Mouse (Mus musculus) kidney, adult 2 months (tissue): ENCODE results near the gene Catsperg1. TPM values are rescaled to one million over a fixed set of nuclear protein-coding genes. Genes with fewer than 3 reads are reported as not detected.
"Not testable (repeated sequence)": the region's sequence is repeated elsewhere in the genome, so short reads cannot be mapped to it uniquely, and the experiment has no call there.

Experiments used
- DNase-seq: peaks from one replicate; pipeline ENCODE4 v3.0.0; 2021
- H3K27ac ChIP-seq: fragments of 200-500 bp; 2 replicates; pipeline ENCODE4 v1.5.1; 2012; ENCODE audit warnings: low read depth, low read length, control low read depth, inconsistent platforms; ENCODE audit not compliant: insufficient read depth
- H3K27me3 ChIP-seq: fragments of 200-500 bp; replicated peaks from 2 replicates; pipeline ENCODE4 v1.6.1; 2012; ENCODE audit warnings: mild to moderate bottlenecking, moderate library complexity, low read length, inconsistent platforms; ENCODE audit not compliant: control insufficient read depth, insufficient read depth
- H3K36me3 ChIP-seq: fragments of 200-500 bp; 2 replicates; pipeline ENCODE4 v1.6.1; 2012; ENCODE audit warnings: mild to moderate bottlenecking, moderate library complexity, low read length, inconsistent platforms; ENCODE audit not compliant: control insufficient read depth, insufficient read depth
- H3K4me1 ChIP-seq: fragments of 200-500 bp; 2 replicates; pipeline ENCODE4 v1.6.1; 2011; ENCODE audit warnings: low read length; ENCODE audit not compliant: control insufficient read depth, insufficient read depth
- H3K4me3 ChIP-seq: fragments of 200-500 bp; 2 replicates; pipeline ENCODE4 v1.5.1; 2011; ENCODE audit warnings: mild to moderate bottlenecking, low read depth, low read length, control low read depth; ENCODE audit not compliant: insufficient read depth
- CTCF ChIP-seq: fragments of 200-500 bp; conservative IDR thresholded peaks from 2 replicates; pipeline ENCODE4 v1.5.1; 2011; ENCODE audit warnings: low read depth, mild to moderate bottlenecking, control low read depth, low read length, moderate library complexity, mixed read lengths; ENCODE audit not compliant: insufficient read depth, insufficient read length
- POLR2A ChIP-seq: fragments of 200-500 bp; IDR thresholded peaks from one replicate; pipeline ENCODE4 v1.6.1; 2011; ENCODE audit warnings: low read depth, low read length, control low read depth
- WGBS: fragments of 180-500 bp; shearing (Covaris S2); methylation state at CpG from one replicate; pipeline ENCODE4 v1.1.7; 2018; 5-methylcytosine and 5-hydroxymethylcytosine counted together
- polyA plus RNA-seq: library from polyadenylated mRNA; depleted of rRNA; stranded (reverse); fragments of >200 nt; gene quantifications from 2 replicates; pipeline ENCODE4 v1.2.3, GENCODE M21; 2012

Gene Catsperg1
- polyA plus RNA-seq, 1 experiment: 1.1 TPM

DNA sequence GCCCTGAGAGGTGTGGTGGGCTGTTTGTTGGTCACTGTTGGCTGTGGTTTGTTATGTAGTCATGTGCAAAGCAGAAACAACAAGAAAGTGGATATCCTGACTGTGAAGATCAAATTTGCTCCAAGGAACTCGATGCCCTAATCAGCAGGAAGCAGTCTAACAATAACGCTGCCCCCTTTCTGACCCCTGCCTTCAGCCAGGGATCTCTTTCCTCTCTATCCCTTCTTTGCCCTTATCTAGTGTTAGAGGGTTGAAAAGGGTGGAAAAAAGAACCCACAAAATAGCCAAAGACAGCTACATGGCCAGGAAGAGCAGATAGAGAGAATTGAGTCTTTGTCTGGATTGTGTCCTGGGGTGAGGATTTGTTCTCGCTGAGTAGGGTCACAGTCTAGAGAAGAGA, 16.7 kb upstream of the Catsperg1 start:
- WGBS: 46% methylated on average over 3 of the region's 3 CpGs
- TF ChIP-seq CTCF (no peak), POLR2A (no peak)

DNA sequence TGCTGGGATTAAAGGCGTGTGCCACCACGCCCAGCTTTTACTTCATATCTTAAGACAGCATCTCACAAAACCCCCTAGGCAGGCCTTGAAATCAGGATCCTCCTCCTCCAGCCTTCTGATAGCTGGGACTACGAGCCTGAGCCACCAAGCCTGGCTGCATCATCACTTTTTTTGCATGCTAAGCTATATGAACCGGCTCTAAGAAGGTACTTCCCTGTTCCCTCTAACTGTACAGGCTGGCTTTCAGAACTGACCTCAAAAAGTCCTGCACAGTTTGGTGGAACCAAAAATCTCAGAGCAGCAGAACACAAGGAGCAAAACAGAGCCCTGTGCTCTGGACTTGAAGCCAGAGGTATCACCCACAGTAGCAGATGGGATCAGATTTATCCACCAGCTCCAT, 14.4 kb upstream of the Catsperg1 start:
- Histone ChIP-seq H3K4me3 (no peak overlapping the region), H3K27me3 (no peaks in the 10 kb centered on the region), H3K36me3 (no peaks in the 10 kb centered on the region), H3K4me1 (no peaks in the 10 kb centered on the region), H3K27ac (no peak overlapping the region)
- WGBS: 67% methylated on average over 4 of the region's 4 CpGs
- DNase-seq: no peak
- TF ChIP-seq POLR2A: no peak
- no peak for TF ChIP-seq CTCF

More for the DNA sequence above, 16.7 kb upstream of the Catsperg1 start:
- H3K36me3 ChIP-seq: no peaks in the 10 kb centered on the region
- H3K27me3 ChIP-seq: no peaks in the 10 kb centered on the region
- no peak for DNase-seq
- H3K27ac ChIP-seq: no peak overlapping the region
- H3K4me1 ChIP-seq: no peaks in the 10 kb centered on the region
- H3K4me3 ChIP-seq: no peak overlapping the region

DNA sequence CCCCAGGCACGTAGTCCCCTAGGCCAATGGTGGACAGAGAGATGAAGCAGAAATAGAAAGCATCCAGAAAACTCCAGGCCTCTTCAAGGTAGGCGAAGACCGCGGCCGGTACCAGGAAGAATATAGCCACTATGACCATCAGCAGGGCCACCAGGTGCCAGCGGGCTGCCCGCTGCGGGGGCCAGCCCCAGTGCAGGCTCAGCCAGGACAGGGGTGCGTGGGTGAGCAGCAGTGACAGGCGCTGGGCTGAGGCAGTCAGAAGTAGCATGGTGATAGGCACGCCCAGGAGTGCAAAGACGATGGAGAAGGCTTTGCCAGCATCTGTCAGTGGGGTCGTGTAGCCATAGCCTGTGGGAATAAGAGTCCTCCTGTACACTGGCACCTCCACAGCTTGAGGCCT, 11.7 kb upstream of the Catsperg1 start:
- no peaks in the 10 kb centered on the region for H3K27me3 ChIP-seq
- no peaks in the 10 kb centered on the region for H3K36me3 ChIP-seq
- H3K27ac ChIP-seq: no peak overlapping the region
- WGBS: 82% methylated on average over 13 of the region's 13 CpGs
- H3K4me3 ChIP-seq: no peak overlapping the region
- TF ChIP-seq CTCF (no peak), POLR2A (no peak)
- DNase-seq: no peak
- no peaks in the 10 kb centered on the region for H3K4me1 ChIP-seq

DNA sequence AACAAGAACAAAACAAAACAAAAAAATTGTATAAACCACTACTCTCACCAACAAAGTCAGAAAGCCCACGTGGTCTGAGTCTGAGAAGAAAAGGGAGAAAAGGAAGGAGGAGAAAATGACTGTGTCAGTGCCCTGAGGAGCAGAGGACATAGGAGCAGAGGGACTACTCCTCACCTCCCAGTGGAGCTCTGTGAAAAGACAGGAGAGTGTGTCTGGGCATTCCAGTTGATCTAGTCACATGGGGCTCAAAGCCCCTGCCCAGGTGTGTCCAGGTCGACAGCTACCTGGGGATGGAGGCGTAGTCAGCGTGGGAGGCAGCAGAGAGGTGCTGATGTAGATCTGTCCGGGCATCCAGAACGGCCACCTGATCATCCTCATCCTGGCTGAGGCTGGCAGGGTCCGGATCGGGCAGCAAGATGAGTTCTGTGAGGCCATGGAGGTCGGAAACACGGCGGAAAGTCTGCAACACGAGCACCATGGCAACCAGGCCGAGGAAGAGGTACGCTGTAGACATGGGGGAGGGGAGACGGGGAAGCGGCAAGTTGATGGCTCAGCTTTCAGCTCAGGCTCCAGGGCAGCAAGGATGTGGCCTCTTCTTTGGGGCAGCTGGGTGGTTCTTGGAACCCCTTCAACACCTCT, 11.0 kb upstream of the Catsperg1 start:
- TF ChIP-seq POLR2A (no peak), CTCF (no peak)
- 27% methylated on average over 16 of the region's 16 CpGs for WGBS
- no peaks in the 10 kb centered on the region for H3K36me3 ChIP-seq
- no peaks in the 10 kb centered on the region for H3K4me1 ChIP-seq
- no peak overlapping the region for H3K4me3 ChIP-seq
- H3K27ac ChIP-seq: no peak overlapping the region
- no peaks in the 10 kb centered on the region for H3K27me3 ChIP-seq
- no peak for DNase-seq

DNA sequence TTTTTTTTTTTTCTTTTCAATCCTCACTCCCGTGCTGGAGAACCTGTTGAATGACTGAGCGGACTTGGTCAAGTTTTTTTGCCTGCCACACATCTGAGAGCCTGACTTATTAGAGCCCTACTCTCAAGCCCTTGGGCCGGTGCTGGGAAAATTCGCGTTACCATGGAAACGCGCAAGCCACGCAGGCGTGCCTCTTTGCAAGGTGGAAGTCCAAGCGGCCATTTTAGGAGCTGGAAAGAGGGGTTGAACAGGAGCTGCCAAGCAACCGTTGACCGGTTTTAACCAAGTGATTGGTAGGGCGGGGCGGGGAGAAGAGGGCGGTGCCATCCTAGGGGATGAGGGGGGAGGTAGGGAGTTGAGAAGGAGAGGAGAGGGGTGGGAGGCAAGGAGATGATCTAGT, 1.0 kb upstream of the Catsperg1 start:
- no peak for TF ChIP-seq POLR2A

DNA sequence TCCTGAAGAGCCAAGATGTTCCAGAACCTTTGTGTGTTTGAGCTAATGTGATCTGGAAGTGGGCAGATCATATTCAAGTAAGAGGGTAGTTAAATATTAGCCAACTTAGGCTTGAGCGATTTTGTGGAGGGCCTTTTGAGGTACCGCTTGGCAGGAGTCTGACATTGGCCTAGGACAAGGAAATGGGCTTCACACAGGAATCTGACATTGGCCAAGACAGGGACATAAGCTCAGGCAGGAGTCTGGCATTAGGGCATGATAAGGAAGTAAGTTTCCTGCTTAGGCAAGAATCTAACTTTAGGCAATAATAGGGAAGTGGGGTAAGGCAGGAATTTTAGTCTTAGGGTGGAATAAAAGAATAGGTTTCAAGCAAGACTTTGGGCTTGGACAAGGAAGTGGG, 401 bp upstream of the Catsperg1 start:
- peak; percentile 50 for DNase-seq
- TF ChIP-seq POLR2A (no peak), CTCF (no peak)
- Histone ChIP-seq H3K4me3 (no peak overlapping the region), H3K27ac (no peak overlapping the region), H3K36me3 (no peaks in the 10 kb centered on the region), H3K27me3 (no peaks in the 10 kb centered on the region), H3K4me1 (no peaks in the 10 kb centered on the region)
- 23% methylated on average over 2 of the region's 2 CpGs for WGBS

More for the DNA sequence above, 1.0 kb upstream of the Catsperg1 start:
- Histone ChIP-seq H3K27ac (no peak overlapping the region), H3K27me3 (no peaks in the 10 kb centered on the region), H3K4me3 (no peak overlapping the region), H3K36me3 (no peaks in the 10 kb centered on the region), H3K4me1 (no peaks in the 10 kb centered on the region)
- 59% methylated on average over 15 of the region's 15 CpGs for WGBS
- DNase-seq: no peak

DNA sequence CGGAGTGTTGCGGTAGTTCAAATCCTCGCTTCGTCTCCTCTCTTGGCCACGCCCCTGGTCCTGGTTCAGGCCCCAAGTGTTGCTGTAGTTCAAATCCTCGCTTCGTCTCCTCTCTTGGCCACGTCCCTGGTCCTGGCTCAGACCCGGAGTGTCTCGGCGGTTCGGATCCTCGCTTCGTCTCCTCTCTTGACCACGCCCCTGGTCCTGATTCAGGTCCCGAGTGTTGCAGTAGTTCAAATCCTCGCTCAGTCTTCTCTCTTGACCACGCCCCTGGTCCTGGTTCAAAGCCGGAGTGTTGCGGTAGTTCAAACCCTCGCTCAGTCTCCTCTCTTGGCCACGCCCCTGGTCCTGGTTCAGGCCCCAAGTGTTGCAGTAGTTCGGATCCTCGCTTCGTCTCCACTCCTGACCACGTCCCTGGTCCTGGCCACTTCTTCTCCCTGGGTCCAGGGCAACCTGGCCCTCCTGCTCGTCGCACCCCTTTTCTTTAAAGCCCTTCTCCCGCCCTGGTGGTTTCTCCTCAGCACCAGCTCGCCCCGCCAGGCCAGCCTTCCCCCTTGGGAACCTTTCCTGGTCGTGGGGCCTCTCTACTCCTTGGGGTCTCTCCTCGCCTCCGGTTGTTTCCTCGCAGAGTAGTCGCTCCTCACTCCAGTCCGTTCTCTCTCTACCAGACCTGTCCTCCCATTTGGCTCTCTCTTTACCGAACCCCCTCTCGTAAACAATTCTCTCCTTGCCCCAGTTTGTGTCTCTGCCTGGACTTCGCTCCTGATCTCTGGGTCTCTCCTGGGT, 867 bp downstream of the Catsperg1 start:
- H3K4me1 ChIP-seq: not testable (repeated sequence)

More for the DNA sequence above, 867 bp downstream of the Catsperg1 start:
- WGBS: 39% methylated on average over 40 of the region's 40 CpGs
- not testable (repeated sequence) for DNase-seq, H3K4me3 ChIP-seq, H3K36me3 ChIP-seq, H3K27ac ChIP-seq, H3K27me3 ChIP-seq
